Mouse (Mus musculus) bone marrow, adult 2 months (tissue): Measurements from ENCODE around the gene Col25a1. TPM values are rescaled to one million over a fixed set of nuclear protein-coding genes. Genes with fewer than 3 reads are reported as not detected.

Experiments used
- H3K27ac ChIP-seq: fragments of 200-500 bp; 2 replicates; pipeline ENCODE4 v1.5.1; 2012; ENCODE audit warnings: low read depth, mild to moderate bottlenecking, control low read depth, inconsistent platforms, low read length; ENCODE audit not compliant: control insufficient read depth, poor library complexity, insufficient read depth
- H3K4me1 ChIP-seq: fragments of 200-500 bp; 2 replicates; pipeline ENCODE4 v1.6.1; 2011; ENCODE audit warnings: low read length; ENCODE audit not compliant: control insufficient read depth, insufficient read depth
- H3K4me3 ChIP-seq: fragments of 200-500 bp; replicated peaks from 2 replicates; pipeline ENCODE3; 2011; ENCODE audit warnings: mild to moderate bottlenecking, low read depth, low read length, control low read depth; ENCODE audit not compliant: control insufficient read depth
- CTCF ChIP-seq: fragments of 200-500 bp; IDR thresholded peaks from 2 replicates; pipeline ENCODE4 v1.5.1; 2011; ENCODE audit warnings: low read length, control low read depth; ENCODE audit not compliant: control insufficient read depth, insufficient read depth
- POLR2A ChIP-seq: fragments of 200-500 bp; IDR thresholded peaks from 2 replicates; pipeline ENCODE4 v1.6.1; 2011; ENCODE audit warnings: low read depth, mild to moderate bottlenecking, control low read depth, low read length, borderline replicate concordance; ENCODE audit not compliant: control insufficient read depth
- WGBS: fragments of 180-500 bp; shearing (Covaris S2); methylation state at CpG from one replicate; pipeline ENCODE4 v1.1.7; 2018; 5-methylcytosine and 5-hydroxymethylcytosine counted together
- polyA plus RNA-seq: library from polyadenylated mRNA; stranded (reverse); fragments of >200 nt; gene quantifications from 2 replicates; pipeline ENCODE4 v1.2.4, GENCODE M21; 2011; ENCODE audit warnings: low replicate concordance; ENCODE audit not compliant: missing spikeins, insufficient read depth, insufficient read length

Gene Col25a1
- polyA plus RNA-seq, 1 experiment = not detected

DNA sequence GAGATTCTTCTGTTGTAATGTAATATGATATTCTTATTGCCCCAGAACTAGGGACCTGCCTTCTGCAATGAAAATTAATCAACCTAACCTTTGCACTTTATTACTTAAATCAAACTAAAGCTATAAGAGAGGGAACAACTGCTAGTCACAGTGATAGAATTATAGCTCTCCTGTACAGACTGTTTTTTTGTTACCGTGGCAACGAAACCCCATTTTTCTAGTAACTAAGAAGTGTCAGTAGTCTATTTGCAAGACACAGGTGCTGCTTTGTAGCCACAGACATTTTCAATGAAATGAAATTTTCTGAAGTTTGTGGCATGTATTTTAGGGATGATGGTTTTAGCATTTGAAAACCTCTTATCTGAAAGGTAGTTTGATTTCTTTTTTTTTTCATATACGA is 85.3 kb downstream of the Col25a1 start:
- Histone ChIP-seq H3K4me3 (no peak overlapping the region), H3K4me1 (no peaks in the 10 kb centered on the region), H3K27ac (no peak overlapping the region)
- 90% methylated on average over 3 of the region's 3 CpGs for WGBS
- no peak for TF ChIP-seq CTCF
- TF ChIP-seq POLR2A = no peak

DNA sequence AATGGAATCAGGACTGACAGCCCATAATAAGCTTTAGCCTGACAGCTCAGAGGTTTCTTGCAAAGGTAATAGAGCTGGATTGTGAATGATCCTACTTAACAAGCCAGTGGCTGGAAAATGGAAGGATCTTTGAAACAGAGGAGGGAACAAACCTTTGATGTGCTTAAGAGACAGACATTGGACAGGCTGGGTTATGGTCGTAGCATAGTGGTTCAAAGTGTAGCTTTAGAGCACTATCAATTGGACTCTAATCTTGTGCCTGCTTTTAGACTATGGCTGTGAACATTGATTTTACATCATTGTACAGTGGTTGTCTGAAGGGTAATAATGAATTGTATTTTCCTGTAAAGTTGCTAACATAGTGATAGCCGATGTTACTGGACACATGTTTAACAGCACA is 86.4 kb downstream of the Col25a1 start:
- no peak for TF ChIP-seq CTCF
- TF ChIP-seq POLR2A = no peak
- Histone ChIP-seq H3K27ac (no peak overlapping the region), H3K4me1 (no peaks in the 10 kb centered on the region), H3K4me3 (no peak overlapping the region)
- WGBS = 77% methylated on average over 2 of the region's 2 CpGs

DNA sequence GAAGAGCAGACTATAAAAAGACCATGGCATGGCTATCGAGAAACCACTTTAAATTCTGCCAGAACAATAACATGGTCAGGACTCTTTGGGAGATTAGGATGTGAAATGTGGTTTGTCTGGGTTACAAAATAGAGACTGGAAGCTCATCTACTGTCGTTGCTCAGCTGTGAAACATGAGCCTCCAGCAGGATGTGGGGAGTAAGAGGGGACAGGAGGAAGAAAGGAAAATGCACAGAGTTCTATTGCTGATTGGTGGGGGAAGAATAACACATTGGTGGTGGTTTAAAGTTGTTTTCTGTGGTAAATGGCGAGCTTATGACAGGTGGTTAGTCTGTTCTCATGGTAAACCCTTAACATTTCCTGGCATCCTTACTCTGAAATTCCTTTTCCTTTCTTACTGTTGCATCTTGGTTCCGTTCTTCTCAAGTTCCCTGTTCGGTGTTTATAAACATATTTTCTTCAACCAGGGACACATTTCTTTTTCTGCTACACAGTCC is 87.0 kb downstream of the Col25a1 start:
- WGBS = 26% methylated on average over 5 of the region's 5 CpGs
- TF ChIP-seq CTCF = no peak
- TF ChIP-seq POLR2A = no peak
- H3K4me1 ChIP-seq = no peaks in the 10 kb centered on the region

DNA sequence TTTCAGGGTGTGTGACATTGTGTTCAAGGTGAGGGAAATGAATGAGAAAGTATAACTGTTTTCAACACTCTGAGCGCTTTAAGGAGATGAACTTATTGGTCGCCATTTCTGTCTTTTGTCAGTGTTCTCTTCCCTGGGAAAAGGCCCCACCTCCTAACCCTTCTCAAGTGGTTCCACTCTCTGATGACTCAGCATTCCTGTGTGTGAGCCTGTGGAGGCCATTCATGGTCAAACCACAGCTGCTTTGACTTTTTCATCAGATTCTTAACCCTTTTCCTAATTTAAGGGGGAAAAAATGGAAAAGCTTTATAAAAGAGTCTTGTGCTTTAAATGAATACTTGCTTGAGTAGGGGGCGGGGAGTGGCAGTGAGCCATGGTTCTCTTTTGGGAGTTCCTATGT is 89.5 kb downstream of the Col25a1 start:
- Histone ChIP-seq H3K4me1 (no peaks in the 10 kb centered on the region), H3K27ac (no peak overlapping the region), H3K4me3 (no peak overlapping the region)
- TF ChIP-seq POLR2A = no peak
- no peak for TF ChIP-seq CTCF
- WGBS = 84% methylated on average over 3 of the region's 3 CpGs

More for the DNA sequence above, 87.0 kb downstream of the Col25a1 start:
- Histone ChIP-seq H3K27ac (no peak overlapping the region), H3K4me3 (no peak overlapping the region)

DNA sequence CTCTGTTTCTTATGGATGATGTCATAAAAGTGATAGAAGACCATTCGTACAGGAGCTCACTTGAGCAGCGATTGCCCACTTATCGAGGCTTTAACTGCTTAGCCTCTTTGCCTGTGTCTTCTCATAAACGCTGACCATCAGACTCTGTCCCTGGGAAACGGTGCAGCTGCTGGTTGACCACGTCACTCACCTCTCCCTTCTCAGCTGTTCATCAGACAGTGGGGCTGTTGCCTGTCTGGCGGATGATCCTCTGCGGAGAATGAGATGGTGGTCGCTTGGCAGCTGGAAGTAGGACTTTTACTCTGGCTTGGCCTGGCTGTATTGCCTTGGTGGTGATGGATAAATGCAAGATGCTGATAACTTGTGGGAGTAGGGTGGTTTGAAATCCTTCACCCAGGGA is 96.9 kb downstream of the Col25a1 start:
- 84% methylated on average over 9 of the region's 9 CpGs for WGBS
- TF ChIP-seq POLR2A (no peak), CTCF (no peak)
- Histone ChIP-seq H3K4me3 (no peak overlapping the region), H3K4me1 (no peaks in the 10 kb centered on the region), H3K27ac (no peak overlapping the region)

DNA sequence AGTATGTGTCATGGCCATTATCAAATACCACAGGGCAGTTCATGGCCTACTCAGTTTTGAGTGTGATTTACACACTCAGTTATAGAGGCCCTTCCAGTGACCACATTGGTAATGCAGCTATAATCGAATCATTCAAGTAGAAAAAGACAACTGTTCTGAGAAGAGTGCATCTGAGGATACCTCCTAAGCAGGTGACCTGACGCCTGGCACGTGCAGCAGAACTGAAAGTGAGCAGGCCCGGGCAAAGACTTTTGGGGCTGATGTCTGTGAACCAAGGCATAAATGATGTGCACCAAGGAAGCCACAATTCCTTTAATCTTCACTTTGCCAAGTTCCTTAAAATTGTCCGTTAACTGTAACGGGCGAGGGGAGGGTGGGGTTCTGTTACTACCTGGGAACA is 101.6 kb downstream of the Col25a1 start:
- H3K4me1 ChIP-seq = no peaks in the 10 kb centered on the region
- TF ChIP-seq POLR2A (no peak), CTCF (no peak)
- 84% methylated on average over 7 of the region's 7 CpGs for WGBS
- H3K4me3 ChIP-seq = no peak overlapping the region
- no peak overlapping the region for H3K27ac ChIP-seq

DNA sequence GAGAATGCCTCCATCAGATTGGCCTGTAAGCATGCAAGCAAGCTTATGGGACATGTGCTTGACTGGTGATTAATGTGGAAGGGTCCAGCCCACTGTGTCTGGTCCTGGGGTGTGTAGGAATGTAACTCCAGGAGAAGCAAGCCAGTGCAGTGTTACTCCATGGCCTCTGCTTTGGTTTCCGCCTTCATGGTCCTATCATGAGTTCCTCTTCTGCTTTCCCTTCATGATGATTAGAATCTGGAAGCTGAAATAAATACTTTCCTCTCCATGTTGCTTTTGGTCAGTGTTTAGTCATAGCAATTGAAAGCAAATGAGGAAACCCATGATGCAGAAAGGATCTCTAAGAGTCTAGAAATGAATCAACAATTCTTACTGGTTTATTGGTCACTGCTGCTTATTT is 103.9 kb downstream of the Col25a1 start:
- 77% methylated on average over 1 of the region's 1 CpGs for WGBS
- H3K4me3 ChIP-seq = no peak overlapping the region
- no peak overlapping the region for H3K27ac ChIP-seq
- TF ChIP-seq POLR2A = no peak
- no peak for TF ChIP-seq CTCF
- no peaks in the 10 kb centered on the region for H3K4me1 ChIP-seq

DNA sequence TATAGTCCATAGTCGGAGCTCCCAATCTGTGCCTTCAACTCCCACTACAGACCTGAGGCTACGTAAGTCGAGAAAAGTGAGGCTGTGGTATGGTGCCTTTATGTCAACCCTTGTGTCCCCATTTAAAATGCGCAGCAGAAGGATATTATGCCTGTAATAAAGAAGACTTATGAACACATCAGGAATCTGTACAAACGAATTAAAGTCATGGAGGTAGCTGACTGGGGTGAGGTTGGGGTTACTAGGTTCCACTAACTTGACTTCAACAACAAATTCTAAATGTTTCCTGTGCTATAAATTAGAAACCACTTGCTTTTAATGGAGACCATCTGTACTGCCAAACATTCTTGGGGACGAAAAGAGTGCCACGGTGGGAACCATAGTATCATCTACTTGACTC is 104.8 kb downstream of the Col25a1 start:
- no peak for TF ChIP-seq POLR2A
- no peak for TF ChIP-seq CTCF
- H3K4me1 ChIP-seq = no peaks in the 10 kb centered on the region
- WGBS = 77% methylated on average over 7 of the region's 7 CpGs
- no peak overlapping the region for H3K27ac ChIP-seq
- no peak overlapping the region for H3K4me3 ChIP-seq

DNA sequence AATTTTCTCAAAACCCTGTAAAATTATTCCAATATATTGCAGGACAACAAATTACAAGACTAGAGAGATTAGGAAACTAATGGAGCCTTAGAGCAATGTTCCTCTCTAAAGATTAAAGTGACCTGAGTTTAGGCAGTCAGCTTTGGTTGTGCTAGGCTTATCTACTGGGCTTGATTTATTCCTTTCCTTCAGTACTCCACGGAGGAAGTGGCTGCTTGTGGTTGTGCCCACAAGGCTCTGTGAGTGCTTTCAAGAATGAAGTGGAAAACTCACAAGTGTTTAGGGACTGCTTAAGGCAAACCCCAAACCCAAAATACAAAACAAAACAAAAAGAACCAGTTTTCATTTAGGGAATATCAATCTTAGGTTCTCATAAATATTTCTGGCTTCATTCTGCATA is 106.6 kb downstream of the Col25a1 start:
- WGBS = 2% methylated on average over 1 of the region's 1 CpGs
- Histone ChIP-seq H3K4me3 (no peak overlapping the region), H3K27ac (no peak overlapping the region), H3K4me1 (no peaks in the 10 kb centered on the region)
- TF ChIP-seq CTCF = no peak
- TF ChIP-seq POLR2A = no peak

DNA sequence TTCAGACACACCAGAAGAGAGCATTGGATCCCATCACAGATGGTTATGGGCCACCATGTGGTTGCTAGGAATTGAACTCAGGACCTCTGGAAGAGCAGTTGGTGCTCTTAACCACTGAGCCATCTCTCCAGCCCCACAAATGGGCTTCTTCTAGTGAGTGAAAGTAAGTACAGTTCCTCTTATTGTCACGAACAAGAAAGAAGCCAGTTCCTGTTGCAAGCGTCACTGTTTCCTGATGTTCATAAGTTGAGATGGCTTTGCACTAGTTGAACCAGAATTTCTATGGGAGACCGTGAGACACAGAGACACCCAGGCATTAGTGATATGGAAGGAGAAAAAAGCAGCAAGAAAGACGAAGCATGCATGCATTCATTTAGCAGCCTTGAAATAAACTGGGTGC is 110.6 kb downstream of the Col25a1 start:
- TF ChIP-seq POLR2A = no peak
- no peak for TF ChIP-seq CTCF
- no peaks in the 10 kb centered on the region for H3K4me1 ChIP-seq
- no peak overlapping the region for H3K4me3 ChIP-seq
- WGBS = 24% methylated on average over 4 of the region's 4 CpGs
- H3K27ac ChIP-seq = no peak overlapping the region
